Mouse (Mus musculus) ES-E14 (cell line): Measurements from ENCODE around the gene Tpcn2.

Experiments
- MAFK ChIP-seq: IDR thresholded peaks from 2 replicates; pipeline ENCODE4 v1.6.1; 2014; ENCODE audit warnings: mild to moderate bottlenecking, low read depth, low read length, inconsistent platforms; ENCODE audit not compliant: insufficient read depth
- ZC3H11A ChIP-seq: IDR thresholded peaks from 2 replicates; pipeline ENCODE4 v1.6.1; 2012; ENCODE audit warnings: low read depth, mild to moderate bottlenecking, inconsistent platforms, low read length, borderline replicate concordance

GRCm38 (mm10) chr7:145219420-145219831, 64.4 kb downstream of the Tpcn2 start:
- TF ChIP-seq ZC3H11A (no peak), MAFK (no peak)
